Comparison of ENCODE assay signal across 22 mouse cellular contexts in the genomic region with DNA sequence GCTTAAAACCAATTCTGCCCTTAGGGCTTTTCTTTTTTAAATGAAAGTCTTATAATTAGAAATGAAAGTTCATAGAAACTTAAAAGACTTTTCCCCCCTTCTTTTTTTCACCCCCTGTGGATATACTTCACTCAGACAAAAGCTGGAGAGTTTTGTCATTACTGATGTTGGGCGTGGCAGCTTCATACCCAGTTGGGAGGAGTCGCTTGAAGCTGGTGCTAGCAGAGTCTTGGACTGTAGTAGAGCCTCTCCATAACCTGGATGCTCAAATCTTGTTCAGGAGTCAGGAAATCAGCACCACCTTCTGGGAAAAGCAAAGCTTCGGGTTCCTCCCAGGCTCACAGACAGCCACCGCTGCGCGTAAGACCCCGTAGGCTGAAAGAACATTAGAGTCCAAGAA.
DNase-seq lines count a peak whose midpoint lies in the region; ATAC-seq and TF ChIP-seq lines count a peak whose summit lies in the region.
"Had no signal": no experiment of that assay in that cellular context is flagged by ENCODE, and none has a peak within 500 bp of the region (broad histone marks: within the 10 kb centered on the region; RNA-seq: fewer than 3 reads in every experiment).

No protein-coding gene starts in this region.

- H3K36me3 ChIP-seq in embryonic facial prominence, embryonic 11.5 days (replicated peaks; ENCODE audit: control insufficient read depth, insufficient read depth, low read depth, low read length): no peaks in the 10 kb centered on the region
- no peaks in the 10 kb centered on the region for H3K36me3 ChIP-seq in forebrain, embryonic 16.5 days (ENCODE audit: control insufficient read depth, insufficient read depth)
- H3K36me3 ChIP-seq: liver, embryonic 13.5 days had no signal

- no peaks in the 10 kb centered on the region for H3K4me1 ChIP-seq in embryonic facial prominence, embryonic 11.5 days (ENCODE audit: control insufficient read depth, insufficient read depth, low read length)
- H3K4me1 ChIP-seq in forebrain, embryonic 16.5 days (replicated peaks; ENCODE audit: control insufficient read depth, insufficient read depth, low read length): 0 out of 2 replicates have a peak, but pooled peaks cover 2% of the 10 kb centered on the region
- H3K4me1 ChIP-seq: liver, embryonic 13.5 days had no signal

- H3K27ac ChIP-seq in embryonic facial prominence, embryonic 11.5 days (replicated peaks; ENCODE audit: low read depth, low read length): no peak overlapping the region
- no peak overlapping the region for H3K27ac ChIP-seq in forebrain, embryonic 16.5 days (ENCODE audit: low read length)
- no peak overlapping the region for H3K27ac ChIP-seq in layer of hippocampus, adult 2 months
- H3K27ac ChIP-seq: liver, embryonic 13.5 days; stomach, postnatal 0 days had no signal

- H3K9ac ChIP-seq in embryonic facial prominence, embryonic 11.5 days (replicated peaks; ENCODE audit: low read length): no peak overlapping the region
- no peak overlapping the region for H3K9ac ChIP-seq in forebrain, embryonic 16.5 days (replicated peaks; ENCODE audit: low read depth, low read length)
- H3K9ac ChIP-seq: liver, embryonic 13.5 days had no signal

- H3K4me3 ChIP-seq in embryonic facial prominence, embryonic 11.5 days (ENCODE audit: low read depth, low read length): no peak overlapping the region
- no peak overlapping the region for H3K4me3 ChIP-seq in forebrain, embryonic 16.5 days (replicated peaks; ENCODE audit: low read length)
- H3K4me3 ChIP-seq in layer of hippocampus, adult 2 months: no peak overlapping the region
- H3K4me3 ChIP-seq: liver, embryonic 13.5 days had no signal

- no peak overlapping the region for H3K4me2 ChIP-seq in embryonic facial prominence, embryonic 11.5 days (ENCODE audit: low read depth, low read length)
- peak overlapping the region; percentile 7; the same call in 1 of the 2 replicates for H3K4me2 ChIP-seq in forebrain, embryonic 16.5 days (ENCODE audit: low read length)
- H3K4me2 ChIP-seq: liver, embryonic 13.5 days had no signal

- WGBS in embryonic facial prominence, embryonic 11.5 days: 60% methylated on average over 7 of the region's 7 CpGs
- WGBS in forebrain, embryonic 16.5 days: 37% methylated on average over 7 of the region's 7 CpGs

- ATAC-seq in embryonic facial prominence, embryonic 11.5 days (replicated peaks; ENCODE audit: insufficient number of reproducible peaks, low FRiP score, low TSS enrichment, low read depth): 0 out of 2 replicates have a peak, but pooled peaks have one; percentile 66
- ATAC-seq in forebrain, embryonic 16.5 days: no peak; the same call in 1 of the 2 replicates
- ATAC-seq: activated CD4-positive, CD25-positive, alpha-beta regulatory T cell, adult 4 months; CD4-positive, CD25-positive, alpha-beta regulatory T cell, adult 4 months had no signal

- no peaks in the 10 kb centered on the region for H3K27me3 ChIP-seq in embryonic facial prominence, embryonic 11.5 days (ENCODE audit: control insufficient read depth, insufficient read depth, low read length)
- H3K27me3 ChIP-seq in forebrain, embryonic 16.5 days (replicated peaks; ENCODE audit: control insufficient read depth, insufficient read depth, low read length): no peaks in the 10 kb centered on the region
- H3K27me3 ChIP-seq: liver, embryonic 13.5 days had no signal

- no peaks in the 10 kb centered on the region for H3K9me3 ChIP-seq in embryonic facial prominence, embryonic 11.5 days (replicated peaks; ENCODE audit: control insufficient read depth, low read length)
- H3K9me3 ChIP-seq in forebrain, embryonic 16.5 days (ENCODE audit: control insufficient read depth, low read length): no peaks in the 10 kb centered on the region
- H3K9me3 ChIP-seq: liver, embryonic 13.5 days had no signal

- peak; percentile 32 for DNase-seq in embryo, embryonic 10.5 days (ENCODE audit: low spot score)
- no peak for DNase-seq in embryo, embryonic 9.5 days (ENCODE audit: extremely low spot score)
- DNase-seq in ES-CJ7 (ENCODE audit: low read depth, low spot score): peak; percentile 93
- peak; percentile 63 for DNase-seq in embryonic facial prominence, embryonic 11.5 days (ENCODE audit: low spot score)
- DNase-seq in cerebellum, adult 9-11 months: no peak
- no peak for DNase-seq in layer of hippocampus, adult 2 months (ENCODE audit: low spot score in 2 of 2)
- DNase-seq in T-cell, adult 2 months (ENCODE audit: low spot score): no peak
- DNase-seq: adrenal gland, postnatal 14 days; cerebellum, adult 8-10 months; gastrocnemius, postnatal 10 days; heart, adult 18-20 months; heart, postnatal 4 days; kidney, adult 2 months; kidney, postnatal 25 days; layer of hippocampus, adult 9-11 months; liver, embryonic 13.5 days; midbrain, embryonic 14.5 days; thymus, postnatal 14 days had no signal

- no peak for TF ChIP-seq CTCF in layer of hippocampus, adult 2 months (conservative IDR thresholded peaks at IDR 0.05)

Comparison
In these comparisons a context has a peak if more than half of its experiments do, and no peak if none do; other contexts are left out.
1. DNase-seq: peak in embryo, embryonic 10.5 days (single experiment), ES-CJ7 (single experiment) and embryonic facial prominence, embryonic 11.5 days (single experiment); none in embryo, embryonic 9.5 days (single experiment), cerebellum, adult 9-11 months (single experiment), layer of hippocampus, adult 2 months (0 of 2) and T-cell, adult 2 months (single experiment).